Mouse (Mus musculus) erythroblast, embryonic 14.5 days (primary cell): ENCODE results near the gene Smg9. TPM values are rescaled to one million over a fixed set of nuclear protein-coding genes. Genes with fewer than 3 reads are reported as not detected.

Experiments used
- H3K27me3 ChIP-seq: 2 replicates; pipeline ENCODE4 v1.6.1; 2012; ENCODE audit warnings: inconsistent platforms; ENCODE audit not compliant: control insufficient read depth
- H3K36me3 ChIP-seq: 2 replicates; pipeline ENCODE4 v1.6.1; 2012; ENCODE audit warnings: mild to moderate bottlenecking, inconsistent platforms; ENCODE audit not compliant: control insufficient read depth
- H3K4me1 ChIP-seq: 2 replicates; pipeline ENCODE4 v1.6.1; 2012; ENCODE audit warnings: inconsistent platforms; ENCODE audit not compliant: control insufficient read depth
- H3K4me3 ChIP-seq: replicated peaks from 2 replicates; pipeline ENCODE3; 2012; ENCODE audit warnings: moderate library complexity, mild to moderate bottlenecking, inconsistent platforms
- H3K9me3 ChIP-seq: 2 replicates; pipeline ENCODE4 v1.6.1; 2012; ENCODE audit warnings: low read length, inconsistent platforms, mixed read lengths; ENCODE audit not compliant: control insufficient read depth
- GATA1 ChIP-seq: IDR thresholded peaks from 2 replicates; pipeline ENCODE4 v1.6.1; 2012; ENCODE audit warnings: low read length, inconsistent platforms, mixed read lengths
- TAL1 ChIP-seq: IDR thresholded peaks from 3 replicates; pipeline ENCODE4 v1.6.1; 2012; ENCODE audit warnings: low read length, inconsistent platforms, mixed read lengths
- polyA plus RNA-seq: library from polyadenylated mRNA; stranded (reverse); fragments of >175 nt; gene quantifications from 2 replicates; pipeline ENCODE4 v1.2.3, GENCODE M21; 2012

Smg9 gene
- 16.4 and 18.4 TPM in 2 replicates for polyA plus RNA-seq

DNA sequence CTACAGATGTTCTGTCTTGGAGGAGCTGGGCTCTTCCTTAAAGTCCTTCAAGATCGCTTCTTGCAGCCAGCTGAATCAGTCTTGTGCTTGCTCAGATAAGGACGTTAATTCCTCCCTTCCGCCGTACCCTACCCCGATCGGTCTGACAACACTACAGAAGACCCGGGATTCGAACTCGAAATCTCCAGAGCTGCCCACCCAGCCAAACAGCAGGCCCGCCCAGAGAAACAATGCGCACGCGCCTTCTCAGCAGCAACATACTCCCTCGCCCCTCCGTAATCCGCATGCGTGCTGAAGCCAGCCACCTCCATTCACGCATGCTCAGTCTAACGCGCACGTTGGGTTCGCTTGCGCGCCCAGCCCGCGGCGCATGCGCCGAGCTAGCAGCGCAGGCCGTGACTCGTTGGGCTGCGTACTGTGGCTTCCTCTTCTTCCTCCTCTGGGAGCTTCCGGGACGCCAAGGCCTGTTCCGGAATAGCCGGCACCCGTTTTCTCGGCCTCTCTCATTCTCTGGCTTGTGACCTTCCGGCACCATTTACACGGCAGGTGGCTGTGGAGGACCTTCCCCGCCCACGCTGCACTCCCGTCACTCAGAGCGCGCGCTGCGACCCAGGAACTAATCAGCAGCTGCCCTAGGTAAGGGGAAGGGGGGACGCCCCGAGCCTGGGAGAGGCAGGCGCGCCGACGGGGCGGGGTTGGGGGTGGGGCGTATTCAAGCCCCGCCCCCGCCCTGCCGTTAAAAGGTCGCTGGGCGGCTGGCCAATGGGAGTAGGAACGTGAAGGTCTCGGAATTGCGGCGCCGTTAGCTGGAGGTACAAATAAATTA, at the start of gene Smg9:
TSS of gene Smg9 (plus strand) at position 364 of the 826 bp plus-strand sequence.
- TF ChIP-seq GATA1, result 0 out of 2 replicates have a peak, but pooled peaks have one; percentile 13
- TF ChIP-seq TAL1, result no peak
- no peaks in the 10 kb centered on the region for H3K27me3 ChIP-seq
- H3K36me3 ChIP-seq, result peaks cover 76% of the 10 kb centered on the region
- peaks cover 13% of the 10 kb centered on the region for H3K9me3 ChIP-seq
- H3K4me3 ChIP-seq, result peak within 1 kb of the TSS; percentile 72
- peaks cover 84% of the 10 kb centered on the region for H3K4me1 ChIP-seq

DNA sequence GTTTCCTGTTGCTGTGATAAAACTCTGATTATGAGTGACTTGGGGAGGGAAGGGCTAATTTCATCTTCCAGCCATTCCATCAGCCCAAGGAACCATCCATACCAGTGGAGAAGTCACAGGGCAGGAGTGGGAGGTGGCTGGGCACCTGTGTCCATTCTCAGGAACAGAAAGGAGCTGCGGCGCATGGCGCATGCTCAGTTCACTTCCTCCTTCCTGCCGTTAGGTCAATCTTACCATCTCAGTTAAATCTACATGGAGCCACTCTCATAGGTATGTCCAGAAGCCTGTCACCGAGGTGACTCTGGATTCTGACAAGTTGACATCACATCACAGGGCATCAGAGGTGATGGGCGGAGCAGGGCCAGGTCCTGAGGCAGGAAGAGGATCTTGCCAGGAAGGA, 43.8 kb upstream of the Smg9 start:
- no peak overlapping the region for H3K4me3 ChIP-seq
- peaks cover 6% of the 10 kb centered on the region for H3K9me3 ChIP-seq
- H3K27me3 ChIP-seq, result peaks cover 12% of the 10 kb centered on the region
- TF ChIP-seq GATA1, result no peak
- H3K4me1 ChIP-seq, result peaks cover 3% of the 10 kb centered on the region
- H3K36me3 ChIP-seq, result no peaks in the 10 kb centered on the region

DNA sequence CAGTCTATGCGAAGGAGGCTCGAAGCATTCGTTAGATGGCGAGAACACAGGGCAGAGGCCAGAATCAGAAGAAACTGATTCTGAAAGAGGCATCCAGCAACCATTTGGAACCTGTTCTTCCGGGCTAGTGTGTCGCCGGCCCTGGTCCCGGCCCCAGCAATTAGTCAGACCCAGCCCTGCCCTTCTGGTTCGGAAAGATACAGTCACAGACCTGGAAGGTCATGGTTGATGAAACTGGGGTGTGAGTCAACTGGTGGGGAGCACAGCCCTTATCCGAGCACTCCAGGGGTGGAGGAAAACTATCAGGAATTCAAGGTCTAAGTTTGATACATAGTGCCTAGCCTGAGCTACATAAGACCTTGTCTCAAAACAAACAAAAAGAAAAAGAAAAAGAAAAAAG, 43.3 kb upstream of the Smg9 start:
- H3K9me3 ChIP-seq, result peaks cover 8% of the 10 kb centered on the region
- no peak overlapping the region for H3K4me3 ChIP-seq
- TF ChIP-seq TAL1 (no peak), GATA1 (no peak)
- H3K36me3 ChIP-seq, result no peaks in the 10 kb centered on the region
- H3K27me3 ChIP-seq, result peaks cover 13% of the 10 kb centered on the region
- H3K4me1 ChIP-seq, result peaks cover 3% of the 10 kb centered on the region

DNA sequence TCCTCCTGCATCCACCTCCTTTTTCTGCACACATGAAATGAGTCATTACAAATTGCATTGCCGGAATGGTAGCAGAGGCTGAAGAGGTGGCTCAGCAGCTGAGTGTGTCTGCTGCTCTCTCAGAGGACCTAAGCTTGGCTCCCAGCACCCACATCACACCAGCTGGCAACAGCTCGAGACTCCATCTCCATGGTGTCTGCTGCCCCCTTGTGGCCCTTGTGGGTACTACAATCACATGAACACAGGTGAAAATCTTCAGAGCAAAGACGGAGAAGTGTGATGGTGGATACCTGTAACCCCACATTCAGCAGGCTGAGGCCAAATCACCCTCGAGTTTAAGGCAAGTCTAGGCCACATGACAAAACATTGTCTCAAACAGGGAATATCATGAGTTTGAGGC, 41.5 kb upstream of the Smg9 start:
- H3K9me3 ChIP-seq, result peaks cover 9% of the 10 kb centered on the region
- H3K4me1 ChIP-seq, result peaks cover 6% of the 10 kb centered on the region
- H3K4me3 ChIP-seq, result no peak overlapping the region
- TF ChIP-seq TAL1 (no peak), GATA1 (no peak)
- H3K36me3 ChIP-seq, result no peaks in the 10 kb centered on the region
- peaks cover 12% of the 10 kb centered on the region for H3K27me3 ChIP-seq

DNA sequence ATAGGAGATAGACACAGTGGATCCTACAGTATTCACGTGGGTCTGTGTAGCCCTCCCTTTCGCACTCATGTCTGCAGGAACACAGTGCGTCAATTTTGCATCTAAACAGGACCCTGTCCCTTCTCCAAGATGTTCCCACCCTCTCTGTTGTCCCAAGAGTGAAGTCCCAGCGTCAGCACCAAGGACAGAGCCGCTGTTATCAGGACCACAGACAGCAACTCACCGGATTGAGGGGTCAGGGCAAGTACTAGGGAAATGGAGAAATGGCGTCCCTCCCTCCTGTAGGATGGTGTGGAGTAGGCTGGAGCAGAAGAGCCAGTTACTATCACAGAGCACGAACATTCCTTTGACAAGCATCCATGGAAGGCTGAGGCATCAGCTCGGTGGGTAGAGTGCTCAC, 40.1 kb upstream of the Smg9 start:
- H3K4me3 ChIP-seq, result no peak overlapping the region
- H3K36me3 ChIP-seq, result no peaks in the 10 kb centered on the region
- H3K27me3 ChIP-seq, result peaks cover 16% of the 10 kb centered on the region
- H3K4me1 ChIP-seq, result peaks cover 19% of the 10 kb centered on the region
- peaks cover 9% of the 10 kb centered on the region for H3K9me3 ChIP-seq
- TF ChIP-seq TAL1, result no peak
- no peak for TF ChIP-seq GATA1

DNA sequence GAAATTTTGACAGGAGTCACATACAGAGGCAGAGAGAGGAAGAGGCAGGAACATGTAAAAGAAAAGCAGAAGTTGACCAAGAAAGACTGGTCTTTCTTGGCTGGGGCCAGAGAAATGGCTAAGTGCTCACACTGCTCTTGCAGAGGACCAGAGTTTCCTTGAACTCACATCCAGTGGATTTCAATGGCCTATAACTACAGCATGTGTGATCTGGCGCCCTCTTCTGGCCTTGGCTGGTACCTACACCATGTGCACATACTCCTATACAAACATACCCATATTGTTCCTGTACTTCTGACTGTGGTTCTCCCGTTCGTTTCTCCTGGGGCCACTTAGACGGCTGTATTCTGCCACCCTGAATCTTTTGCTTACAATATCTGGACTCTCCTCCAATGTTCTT, 38.4 kb upstream of the Smg9 start:
- peaks cover 4% of the 10 kb centered on the region; the same call in 1 of the 2 replicates for H3K36me3 ChIP-seq
- peaks cover 9% of the 10 kb centered on the region for H3K9me3 ChIP-seq
- H3K4me1 ChIP-seq, result peaks cover 35% of the 10 kb centered on the region
- H3K27me3 ChIP-seq, result peaks cover 15% of the 10 kb centered on the region
- no peak for TF ChIP-seq GATA1
- TF ChIP-seq TAL1, result no peak
- no peak overlapping the region for H3K4me3 ChIP-seq

DNA sequence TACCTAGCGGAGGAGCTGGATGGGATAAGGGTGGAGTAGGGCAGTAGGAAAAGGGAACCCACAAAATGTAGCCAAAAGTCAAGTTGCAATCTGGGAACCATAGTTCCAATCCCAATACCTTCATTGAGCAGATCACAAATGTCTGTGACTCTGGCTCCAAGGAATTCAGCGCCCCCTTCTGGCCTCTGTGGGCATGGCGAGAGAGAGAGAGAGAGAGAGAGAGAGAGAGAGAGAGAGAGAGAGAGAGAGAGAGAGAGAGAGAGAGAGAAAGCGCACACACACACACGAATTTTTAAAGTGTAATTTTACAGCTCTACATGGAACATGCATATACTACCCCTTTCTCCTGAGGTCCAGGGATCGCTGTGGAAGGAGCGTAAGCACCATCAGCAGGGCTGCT, 36.2 kb upstream of the Smg9 start:
- H3K4me1 ChIP-seq, result peaks cover 55% of the 10 kb centered on the region
- H3K27me3 ChIP-seq, result peaks cover 15% of the 10 kb centered on the region
- TF ChIP-seq TAL1, result no peak
- no peak for TF ChIP-seq GATA1
- H3K4me3 ChIP-seq, result no peak overlapping the region
- H3K36me3 ChIP-seq, result peaks cover 7% of the 10 kb centered on the region
- peaks cover 5% of the 10 kb centered on the region for H3K9me3 ChIP-seq

DNA sequence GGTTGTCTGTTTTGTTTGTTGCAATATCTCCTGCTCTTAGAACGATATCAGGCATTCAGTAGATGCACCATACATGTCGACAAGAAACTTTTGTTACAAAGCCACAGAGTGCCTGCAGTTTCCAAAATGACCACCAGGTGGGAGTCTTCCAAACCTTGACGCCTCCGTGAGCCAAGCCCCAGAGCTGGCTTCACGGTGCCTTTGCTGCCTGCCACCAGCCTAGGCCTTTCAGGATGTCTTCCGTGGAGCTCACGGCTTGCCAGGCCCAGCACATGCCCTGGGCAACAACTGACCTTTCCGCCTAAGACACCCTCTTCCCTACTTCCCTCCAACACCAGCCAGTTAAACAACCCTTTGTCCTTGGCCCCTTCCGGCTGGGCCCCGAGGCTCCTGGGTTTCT, 34.6 kb upstream of the Smg9 start:
- Histone ChIP-seq H3K27me3 (peaks cover 15% of the 10 kb centered on the region), H3K9me3 (peaks cover 5% of the 10 kb centered on the region), H3K36me3 (peaks cover 11% of the 10 kb centered on the region), H3K4me1 (peaks cover 71% of the 10 kb centered on the region), H3K4me3 (peak overlapping the region; percentile 35)
- no peak for TF ChIP-seq TAL1

DNA sequence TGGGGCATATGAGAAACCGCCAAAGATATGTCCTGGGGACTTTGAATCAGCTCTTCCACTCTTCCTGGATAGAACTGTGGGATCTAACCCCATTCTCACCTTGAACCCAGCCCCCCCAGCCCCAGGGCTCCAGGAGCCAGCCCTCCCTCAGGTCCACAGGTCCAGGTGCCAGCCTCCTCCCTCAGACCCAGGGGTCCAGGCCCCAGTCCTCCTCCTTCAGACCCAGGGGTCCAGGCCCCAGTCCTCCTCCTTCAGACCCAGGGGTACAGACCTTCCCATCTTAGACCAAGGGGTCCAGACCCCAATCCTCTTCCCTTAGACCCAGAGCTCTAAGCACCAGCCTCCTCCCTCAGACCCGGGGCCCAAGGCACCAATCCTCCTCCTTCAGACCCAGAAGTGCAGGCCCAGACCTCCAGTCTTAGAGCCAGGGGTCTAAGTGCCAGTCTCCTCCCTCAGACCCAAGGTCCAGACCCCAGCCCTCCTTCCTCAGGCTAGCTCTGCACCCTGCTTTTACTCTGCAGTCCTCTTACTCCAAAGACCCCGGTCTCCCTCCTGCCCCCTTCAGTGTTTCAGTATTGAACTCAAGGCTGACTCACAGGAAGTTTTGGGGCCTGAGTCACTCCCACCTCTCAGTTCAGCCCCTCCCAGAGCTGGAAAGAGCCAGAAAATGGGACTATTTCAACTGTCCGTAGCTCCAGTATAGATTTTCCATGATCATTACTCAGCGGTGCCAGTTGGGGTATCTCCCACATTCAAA, 34.0 kb upstream of the Smg9 start:
- Histone ChIP-seq H3K36me3 (peaks cover 16% of the 10 kb centered on the region), H3K9me3 (peaks cover 5% of the 10 kb centered on the region), H3K27me3 (peaks cover 15% of the 10 kb centered on the region), H3K4me3 (peak overlapping the region; percentile 35), H3K4me1 (peaks cover 77% of the 10 kb centered on the region)
- no peak for TF ChIP-seq TAL1
- no peak for TF ChIP-seq GATA1
